Mouse (Mus musculus): Measurements from ENCODE around the gene Pink1.

The Pink1 gene

DNA sequence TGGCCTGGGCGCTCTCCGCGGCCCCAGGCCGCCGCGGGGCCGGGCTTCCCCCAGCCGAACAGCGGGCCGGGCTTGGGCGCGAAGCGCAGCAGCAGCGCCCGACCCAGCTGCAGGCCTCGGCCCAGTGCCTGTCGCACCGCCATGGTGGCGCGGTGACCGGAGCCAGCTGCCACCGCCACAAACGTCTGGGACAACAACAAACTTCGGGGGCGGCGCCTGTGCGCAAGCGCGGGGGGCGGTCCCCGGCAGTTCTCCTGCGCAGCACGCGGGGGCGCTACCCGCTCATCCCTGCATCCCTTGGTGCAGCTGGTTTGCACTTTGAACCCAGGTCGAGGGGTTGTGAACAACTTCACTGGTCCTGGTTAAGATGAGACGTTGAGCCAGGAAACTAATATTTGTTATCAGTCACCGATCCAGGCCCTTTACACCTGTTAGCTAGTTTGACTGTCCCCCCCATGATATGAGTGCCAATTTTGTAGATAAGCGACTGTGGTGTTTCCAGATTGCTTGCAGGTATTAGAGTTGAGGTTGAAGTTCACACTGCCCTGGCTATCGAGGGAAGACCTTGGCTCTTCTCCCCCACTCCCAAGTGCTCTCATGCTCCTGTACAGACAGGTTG is at the start of gene Pink1:
Gene Pink1 (minus strand): TSS at position 231 of the 619 bp plus-strand sequence.
- peak; percentile 91 to 94 for DNase-seq (ENCODE audit: low spot score in 2 of 2)

- no peak for DNase-seq (ENCODE audit: low spot score in 2 of 2)
Observed at GRCm38 (mm10) chr4:138375117-138375516, 49.0 kb upstream of the Pink1 start.

GRCm38 (mm10) chr4:138370996-138371516 is 44.9 kb upstream of the Pink1 start:
- DNase-seq (ENCODE audit: low spot score in 2 of 2), result no peak

- DNase-seq (ENCODE audit: low spot score in 2 of 2), result no peak
Observed at GRCm38 (mm10) chr4:138368498-138369260, 42.6 kb upstream of the Pink1 start.

DNA sequence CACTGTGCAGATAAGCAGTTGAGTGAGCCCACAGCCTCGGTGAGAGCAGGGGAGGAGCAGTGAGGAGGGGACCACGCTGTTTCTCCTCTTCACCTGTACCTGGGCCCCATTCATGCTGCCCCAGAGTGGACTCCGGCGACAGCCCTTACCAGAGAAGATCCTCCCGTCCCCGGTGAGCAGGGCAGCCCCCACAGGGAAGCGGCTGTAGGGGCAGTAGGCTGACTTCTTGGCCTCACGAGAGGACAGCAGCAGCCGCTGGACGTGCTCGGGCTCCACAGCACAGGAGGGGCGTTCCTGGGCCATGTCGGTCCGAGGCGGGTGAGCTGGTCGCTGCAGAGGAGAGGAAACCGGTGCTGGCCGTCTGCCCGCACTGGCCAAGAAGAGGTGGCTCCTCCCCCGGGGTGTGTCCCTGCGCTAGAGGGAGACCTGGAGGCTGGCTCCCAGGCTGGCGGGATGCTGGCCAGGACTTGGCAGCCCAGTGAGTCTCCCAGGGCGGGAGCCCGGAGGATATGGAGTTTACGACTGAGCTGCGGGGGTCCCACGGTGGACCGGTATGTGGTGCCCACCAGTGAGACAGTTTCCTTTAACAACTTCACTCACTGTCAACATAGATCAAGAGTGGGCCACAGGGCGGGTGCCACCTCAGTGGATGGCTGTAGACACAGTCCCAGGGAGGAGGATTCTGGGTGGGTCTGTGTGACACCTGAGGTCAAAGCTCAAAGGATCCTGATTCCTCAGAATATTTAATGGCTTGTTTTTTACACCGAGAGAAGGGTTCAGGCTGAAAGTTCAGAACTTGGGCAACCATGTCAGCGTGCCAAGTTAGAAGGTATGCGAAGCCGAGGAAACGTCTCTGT is 41.8 kb upstream of the Pink1 start, which contains the start of gene Cda:
Gene Cda (minus strand): TSS at position 352 of the 857 bp plus-strand sequence.
- no peak for DNase-seq (ENCODE audit: low spot score in 2 of 2)

- DNase-seq (ENCODE audit: low spot score in 2 of 2), result no peak
Observed at GRCm38 (mm10) chr4:138366561-138366960, 40.5 kb upstream of the Pink1 start.

DNA sequence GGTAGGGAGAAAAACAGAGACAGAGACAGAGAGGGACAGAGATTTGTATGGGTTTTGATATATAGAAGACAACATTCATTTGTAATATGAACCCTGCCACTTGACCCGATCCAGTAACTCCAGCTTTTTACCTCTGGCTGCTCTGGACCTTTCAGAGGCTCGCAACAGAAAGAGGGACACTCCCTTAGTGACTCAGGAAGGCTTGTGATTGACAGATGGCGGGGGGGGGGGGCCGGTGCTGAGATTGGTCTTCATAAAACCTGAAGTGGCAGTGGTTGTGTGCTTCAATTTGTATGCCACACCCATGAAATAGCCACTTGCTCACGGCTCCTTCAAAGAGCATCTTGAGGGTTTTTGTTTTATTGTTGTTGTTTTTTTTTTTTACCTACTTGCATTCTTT is 37.4 kb upstream of the Pink1 start:
- DNase-seq (ENCODE audit: low spot score in 2 of 2), result no peak

DNA sequence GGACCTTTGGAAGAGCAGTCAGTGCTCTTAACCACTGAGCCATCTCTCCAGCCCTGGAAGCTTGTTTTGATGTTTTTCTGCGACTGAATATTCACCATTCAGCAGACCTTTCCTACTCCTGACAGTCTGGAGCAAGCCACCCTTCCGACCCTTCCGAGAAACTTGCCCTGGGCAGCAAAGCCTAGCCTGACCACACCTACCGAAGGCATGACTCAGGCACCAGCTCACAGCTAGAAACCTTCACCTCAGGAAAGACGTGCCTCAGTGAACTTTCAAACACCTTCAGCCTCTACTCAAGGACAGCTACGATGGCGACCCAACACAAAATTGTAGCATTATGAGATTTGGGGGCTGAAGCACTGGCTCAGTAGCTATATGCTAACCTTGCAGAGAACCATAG is 36.8 kb upstream of the Pink1 start:
- no peak for DNase-seq (ENCODE audit: low spot score in 2 of 2)

GRCm38 (mm10) chr4:138361370-138361821 is 35.3 kb upstream of the Pink1 start:
- DNase-seq (ENCODE audit: low spot score in 2 of 2), result peak in 1 of 2 experiments; percentile 36

DNA sequence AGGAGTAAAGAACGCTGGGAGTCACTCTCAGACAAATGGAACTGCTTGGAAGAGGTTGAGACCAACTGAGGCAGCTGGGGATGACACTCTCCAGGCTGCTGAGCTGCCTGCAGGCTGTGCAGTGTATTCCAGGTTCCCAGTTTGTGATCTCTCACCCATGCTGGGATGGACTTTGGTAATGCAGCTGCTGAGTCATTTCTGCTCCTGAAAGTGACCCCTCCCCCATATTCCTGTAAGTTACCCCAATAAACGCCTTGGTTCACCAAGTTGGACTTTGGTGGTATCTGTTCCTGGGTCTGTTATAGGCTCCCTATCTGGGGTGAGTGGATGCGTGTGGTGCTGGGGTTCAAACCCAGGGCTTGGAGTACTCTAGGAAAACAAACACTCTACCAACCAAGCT is 32.1 kb upstream of the Pink1 start:
- no peak for DNase-seq (ENCODE audit: low spot score in 2 of 2)

DNA sequence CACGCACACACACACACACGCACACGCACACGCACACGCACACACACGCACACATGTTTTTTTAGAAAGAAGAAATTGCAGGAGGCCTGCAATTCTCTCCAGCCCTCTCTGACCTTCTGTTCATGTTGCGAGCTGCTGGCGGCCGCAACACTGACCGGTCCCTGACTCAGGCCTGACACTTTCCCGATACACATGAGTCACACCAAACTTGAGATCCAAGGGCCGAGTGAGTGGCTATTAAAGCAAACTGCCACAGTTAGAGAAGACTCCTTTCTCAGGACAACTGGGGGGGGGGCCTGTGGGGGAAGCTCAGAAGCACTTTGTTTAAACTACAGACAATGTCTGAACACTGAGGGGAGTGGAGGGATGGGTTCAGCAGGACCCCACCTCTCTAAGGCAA is 30.4 kb upstream of the Pink1 start:
- DNase-seq (ENCODE audit: low spot score in 2 of 2), result no peak

GRCm38 (mm10) chr4:138356141-138356540 is 30.0 kb upstream of the Pink1 start:
- no peak for DNase-seq (ENCODE audit: low spot score in 2 of 2)

GRCm38 (mm10) chr4:138355496-138355895 is 29.4 kb upstream of the Pink1 start:
- DNase-seq (ENCODE audit: low spot score in 2 of 2), result no peak

- DNase-seq (ENCODE audit: low spot score in 2 of 2), result no peak
Observed at GRCm38 (mm10) chr4:138353438-138354171, 27.5 kb upstream of the Pink1 start.

DNA sequence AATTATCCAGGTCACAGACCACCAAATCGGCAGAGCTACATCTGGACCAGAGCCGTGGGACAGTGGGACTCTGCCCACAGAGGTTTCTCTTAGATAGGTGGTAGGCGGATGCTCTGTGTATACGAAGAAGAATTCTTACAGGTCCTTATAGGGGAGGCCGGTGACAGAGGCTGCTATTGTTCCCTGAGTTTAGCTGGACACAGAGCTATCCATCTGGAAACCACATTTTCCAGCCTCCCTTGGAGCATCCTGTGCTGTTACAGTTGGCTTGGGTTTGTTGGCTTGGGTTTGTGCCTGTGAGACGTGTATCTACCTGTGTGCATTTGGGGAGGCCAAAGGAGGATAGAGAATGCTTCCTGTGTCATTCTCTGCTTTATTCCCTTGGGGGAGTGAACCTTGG is 26.6 kb upstream of the Pink1 start:
- DNase-seq (ENCODE audit: low spot score in 2 of 2), result no peak

GRCm38 (mm10) chr4:138351821-138352220 is 25.7 kb upstream of the Pink1 start:
- DNase-seq (ENCODE audit: low spot score in 2 of 2), result no peak

DNA sequence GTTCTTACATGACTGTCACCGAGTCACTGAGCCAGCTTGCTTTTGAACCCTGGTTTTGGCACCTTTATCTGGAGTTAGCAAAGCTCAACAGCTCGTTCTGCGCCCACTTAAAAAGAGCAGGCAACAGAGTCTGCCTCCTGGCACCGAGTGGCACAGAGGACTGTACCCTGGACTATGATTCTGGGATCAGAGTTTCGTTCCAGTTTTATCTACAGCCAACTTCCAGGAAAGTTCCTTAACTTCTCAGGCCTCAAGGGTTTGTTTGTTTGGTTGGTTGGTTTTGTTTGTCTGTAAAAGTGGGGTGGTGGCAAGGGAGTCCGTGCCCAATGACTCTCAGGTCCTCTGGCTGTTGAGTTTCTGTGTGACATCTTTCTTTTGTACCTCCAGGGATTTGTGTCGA is 22.6 kb upstream of the Pink1 start:
- DNase-seq (ENCODE audit: low spot score in 2 of 2), result no peak

- no peak for DNase-seq (ENCODE audit: low spot score in 2 of 2)
Observed at GRCm38 (mm10) chr4:138347280-138347679, 21.2 kb upstream of the Pink1 start.

- DNase-seq (ENCODE audit: low spot score in 2 of 2), result no peak
Observed at GRCm38 (mm10) chr4:138344891-138345545, 18.9 kb upstream of the Pink1 start.

- no peak for DNase-seq (ENCODE audit: low spot score in 2 of 2)
Observed at GRCm38 (mm10) chr4:138343341-138343837, 17.3 kb upstream of the Pink1 start.

DNA sequence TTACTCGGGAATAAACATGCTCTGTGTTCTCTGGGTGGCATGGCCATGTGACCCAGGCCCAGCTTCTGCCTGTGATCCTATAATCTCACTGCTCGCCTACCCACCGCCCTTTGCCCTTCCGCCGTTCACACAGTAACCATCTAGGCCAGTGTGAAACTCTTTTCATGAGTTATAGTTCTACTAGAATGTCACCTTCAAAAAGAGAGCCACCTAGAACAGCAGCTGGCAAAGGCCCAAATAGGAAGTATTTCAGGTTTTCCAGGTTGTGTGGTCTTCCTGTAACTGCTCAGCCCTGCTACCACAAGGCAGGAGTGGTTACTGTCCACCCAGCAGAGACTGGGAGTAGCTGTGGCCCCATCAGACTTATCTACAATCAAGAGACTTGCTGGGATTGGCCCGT is 16.7 kb upstream of the Pink1 start:
- DNase-seq (ENCODE audit: low spot score in 2 of 2), result no peak
